Mouse (Mus musculus): ENCODE measurements at regions not wholly inside any gene's neighbourhood (a gene's known extent, or its start where the extent isn't known, plus 50 kb on each side); places are given as distances from the start of the nearest gene placed in this dataset.

GRCm38 (mm10) chr19:57541693-57542314 is 69.0 kb upstream of the Atrnl1 start:
- peak; percentile 37; the same call in 1 of the 2 replicates for ATAC-seq (ENCODE audit: insufficient read depth)
- no peak overlapping the region for H3K4me2 ChIP-seq (ENCODE audit: low read depth)
- no peaks in the 10 kb centered on the region for H3K27me3 ChIP-seq (ENCODE audit: control insufficient read depth, insufficient read depth, low read length)
- H3K9me3 ChIP-seq (ENCODE audit: control insufficient read depth, low read length): no peaks in the 10 kb centered on the region
- no peak overlapping the region for H3K9ac ChIP-seq (replicated peaks)
- no peak overlapping the region for H3K27ac ChIP-seq
- no peak overlapping the region for H3K4me3 ChIP-seq (ENCODE audit: insufficient read depth in 1 of 2, low read depth in 2 of 2, low read length in 2 of 2)
- H3K4me1 ChIP-seq (replicated peaks; ENCODE audit: control insufficient read depth in 2 of 2, insufficient read depth in 2 of 2, low read length in 1 of 2): peaks cover 0 to 2% of the 10 kb centered on the region in 2 experiments; a peak in 1 of 4 replicates
- H3K36me3 ChIP-seq (replicated peaks; ENCODE audit: control insufficient read depth, insufficient read depth, low read depth): no peaks in the 10 kb centered on the region
- 66% methylated on average over 8 of the region's 8 CpGs for WGBS (ENCODE audit: insufficient replicate concordance)
- DNase-seq (ENCODE audit: low read depth in 3 of 3, low spot score in 3 of 3): no peak
- TF ChIP-seq CTCF (IDR thresholded peaks at IDR 0.05; ENCODE audit: low read depth) (no peak), EP300 (IDR thresholded peaks at IDR 0.05; ENCODE audit: low read depth) (no peak)

GRCm38 (mm10) chr19:57542506-57542905 is 68.3 kb upstream of the Atrnl1 start:
- TF ChIP-seq CTCF (IDR thresholded peaks at IDR 0.05; ENCODE audit: low read depth): no peak
- no peak for TF ChIP-seq EP300 (IDR thresholded peaks at IDR 0.05; ENCODE audit: low read depth)
- Histone ChIP-seq H3K36me3 (replicated peaks; ENCODE audit: control insufficient read depth, insufficient read depth, low read depth) (no peaks in the 10 kb centered on the region), H3K4me3 (ENCODE audit: insufficient read depth in 1 of 2, low read depth in 2 of 2, low read length in 2 of 2) (no peak overlapping the region), H3K9ac (replicated peaks) (no peak overlapping the region), H3K4me1 (replicated peaks; ENCODE audit: control insufficient read depth in 2 of 2, insufficient read depth in 2 of 2, low read length in 1 of 2) (peaks cover 0 to 2% of the 10 kb centered on the region in 2 experiments; a peak in 1 of 4 replicates), H3K27ac (no peak overlapping the region), H3K27me3 (ENCODE audit: control insufficient read depth, insufficient read depth, low read length) (no peaks in the 10 kb centered on the region), H3K4me2 (ENCODE audit: low read depth) (no peak overlapping the region), H3K9me3 (ENCODE audit: control insufficient read depth, low read length) (no peaks in the 10 kb centered on the region)
- DNase-seq (ENCODE audit: low read depth in 3 of 3, low spot score in 3 of 3): no peak
- ATAC-seq (ENCODE audit: insufficient read depth): no peak
- WGBS (ENCODE audit: insufficient replicate concordance): 63% methylated on average over 5 of the region's 5 CpGs

- 49% methylated on average over 13 of the region's 13 CpGs for WGBS (ENCODE audit: insufficient replicate concordance)
- DNase-seq (ENCODE audit: low read depth in 3 of 3, low spot score in 3 of 3): no peak
- Histone ChIP-seq H3K4me1 (replicated peaks; ENCODE audit: control insufficient read depth in 2 of 2, insufficient read depth in 2 of 2, low read length in 1 of 2) (peaks cover 0 to 1% of the 10 kb centered on the region in 2 experiments; a peak in 1 of 4 replicates), H3K4me2 (ENCODE audit: low read depth) (no peak overlapping the region), H3K36me3 (replicated peaks; ENCODE audit: control insufficient read depth, insufficient read depth, low read depth) (no peaks in the 10 kb centered on the region), H3K9ac (replicated peaks) (no peak overlapping the region), H3K27me3 (ENCODE audit: control insufficient read depth, insufficient read depth, low read length) (no peaks in the 10 kb centered on the region), H3K9me3 (ENCODE audit: control insufficient read depth, low read length) (no peaks in the 10 kb centered on the region), H3K4me3 (ENCODE audit: insufficient read depth in 1 of 2, low read depth in 2 of 2, low read length in 2 of 2) (no peak overlapping the region), H3K27ac (no peak overlapping the region)
- no peak for TF ChIP-seq EP300 (IDR thresholded peaks at IDR 0.05; ENCODE audit: low read depth)
- TF ChIP-seq CTCF (IDR thresholded peaks at IDR 0.05; ENCODE audit: low read depth): peak; percentile 28; the same call in 1 of the 2 replicates
- no peak for ATAC-seq (ENCODE audit: insufficient read depth)
Observed at GRCm38 (mm10) chr19:57543681-57544214, 67.1 kb upstream of the Atrnl1 start.

- DNase-seq (ENCODE audit: low read depth in 3 of 3, low spot score in 3 of 3) (no peak), ATAC-seq (ENCODE audit: insufficient read depth) (no peak)
- no peak overlapping the region for H3K9ac ChIP-seq (replicated peaks)
- no peak overlapping the region for H3K4me3 ChIP-seq (ENCODE audit: insufficient read depth in 1 of 2, low read depth in 2 of 2, low read length in 2 of 2)
- WGBS (ENCODE audit: insufficient replicate concordance): 74% methylated on average over 17 of the region's 17 CpGs
- H3K4me1 ChIP-seq (replicated peaks; ENCODE audit: control insufficient read depth in 2 of 2, insufficient read depth in 2 of 2, low read length in 1 of 2): no peaks in the 10 kb centered on the region
- no peak overlapping the region for H3K27ac ChIP-seq
- no peaks in the 10 kb centered on the region for H3K9me3 ChIP-seq (ENCODE audit: control insufficient read depth, low read length)
- H3K36me3 ChIP-seq (replicated peaks; ENCODE audit: control insufficient read depth, insufficient read depth, low read depth): no peaks in the 10 kb centered on the region
- no peaks in the 10 kb centered on the region for H3K27me3 ChIP-seq (ENCODE audit: control insufficient read depth, insufficient read depth, low read length)
- TF ChIP-seq EP300 (IDR thresholded peaks at IDR 0.05; ENCODE audit: low read depth) (no peak), CTCF (IDR thresholded peaks at IDR 0.05; ENCODE audit: low read depth) (no peak)
- H3K4me2 ChIP-seq (ENCODE audit: low read depth): no peak overlapping the region
Observed at GRCm38 (mm10) chr19:57544229-57544879, 66.5 kb upstream of the Atrnl1 start.

GRCm38 (mm10) chr19:57545071-57545470 is 65.8 kb upstream of the Atrnl1 start:
- no peak for TF ChIP-seq CTCF (IDR thresholded peaks at IDR 0.05; ENCODE audit: low read depth)
- TF ChIP-seq EP300 (IDR thresholded peaks at IDR 0.05; ENCODE audit: low read depth): no peak
- no peak for DNase-seq (ENCODE audit: low read depth in 3 of 3, low spot score in 3 of 3)
- Histone ChIP-seq H3K27me3 (ENCODE audit: control insufficient read depth, insufficient read depth, low read length) (no peaks in the 10 kb centered on the region), H3K27ac (no peak overlapping the region), H3K36me3 (replicated peaks; ENCODE audit: control insufficient read depth, insufficient read depth, low read depth) (no peaks in the 10 kb centered on the region), H3K9ac (replicated peaks) (no peak overlapping the region), H3K4me2 (ENCODE audit: low read depth) (no peak overlapping the region), H3K9me3 (ENCODE audit: control insufficient read depth, low read length) (no peaks in the 10 kb centered on the region), H3K4me1 (replicated peaks; ENCODE audit: control insufficient read depth in 2 of 2, insufficient read depth in 2 of 2, low read length in 1 of 2) (no peaks in the 10 kb centered on the region), H3K4me3 (ENCODE audit: insufficient read depth in 1 of 2, low read depth in 2 of 2, low read length in 2 of 2) (no peak overlapping the region)
- ATAC-seq (ENCODE audit: insufficient read depth): no peak
- 63% methylated on average over 2 of the region's 2 CpGs for WGBS (ENCODE audit: insufficient replicate concordance)
